Mouse (Mus musculus) ES-E14 (cell line): ENCODE data around the gene S1pr4.

Experiments used
- HCFC1 ChIP-seq: IDR thresholded peaks from 2 replicates; pipeline ENCODE4 v1.6.1; 2012; ENCODE audit warnings: low read length, inconsistent platforms, borderline replicate concordance; ENCODE audit not compliant: insufficient read depth
- MAFK ChIP-seq: IDR thresholded peaks from 2 replicates; pipeline ENCODE4 v1.6.1; 2014; ENCODE audit warnings: mild to moderate bottlenecking, low read depth, low read length, inconsistent platforms; ENCODE audit not compliant: insufficient read depth
- ZNF384 ChIP-seq: IDR thresholded peaks from 2 replicates; pipeline ENCODE4 v1.6.1; 2012; ENCODE audit warnings: low read depth, low read length, inconsistent platforms

- TF ChIP-seq MAFK (no peak), ZNF384 (no peak), HCFC1 (no peak)
Observed at GRCm38 (mm10) chr10:81548944-81549343, 49.0 kb upstream of the S1pr4 start.
